10 mouse cellular contexts compared by ENCODE assay signal in the genomic region with DNA sequence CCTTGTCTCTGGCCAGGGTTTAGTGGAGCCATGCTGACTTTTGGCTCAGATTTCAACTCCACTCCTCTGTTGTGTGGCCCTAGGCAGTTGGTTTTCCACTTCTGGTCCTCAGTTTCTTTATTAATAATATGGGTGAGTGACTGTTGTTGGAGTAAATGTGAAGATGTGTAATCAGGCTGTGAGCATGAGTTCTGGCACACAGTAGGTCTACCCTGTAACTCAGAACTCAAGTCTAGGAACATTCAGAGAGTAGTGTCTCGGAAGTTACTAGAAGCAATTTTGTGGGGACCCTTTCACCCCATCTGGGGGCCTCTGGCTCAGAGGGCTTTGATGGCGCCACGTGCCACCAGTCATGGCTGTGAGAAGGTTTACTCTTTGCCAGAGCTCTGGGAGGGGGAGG. TPM values are rescaled to one million over a fixed set of nuclear protein-coding genes. Genes with fewer than 3 reads are reported as not detected.
A peak's percentile ranks its signal among the peaks of the same experiment; 100 is the strongest.
DNase-seq lines count a peak whose midpoint lies in the region; ATAC-seq and TF ChIP-seq lines count a peak whose summit lies in the region.
"Had no signal": no experiment of that assay in that cellular context is flagged by ENCODE, and none has a peak within 500 bp of the region (broad histone marks: within the 10 kb centered on the region; RNA-seq: fewer than 3 reads in every experiment).

No protein-coding gene starts in this region.

- peak overlapping the region; percentile 85 for H3K4me2 ChIP-seq in heart, embryonic 12.5 days
- peak overlapping the region; percentile 90 for H3K4me2 ChIP-seq in limb, embryonic 13.5 days (replicated peaks)
- H3K4me2 ChIP-seq in stomach, postnatal 0 days (replicated peaks; ENCODE audit: low read depth), result peak overlapping the region; percentile 90

- peaks cover 3% of the 10 kb centered on the region; the same call in 1 of the 2 replicates for H3K36me3 ChIP-seq in heart, embryonic 12.5 days
- no peaks in the 10 kb centered on the region for H3K36me3 ChIP-seq in spleen, adult 2 months (ENCODE audit: control insufficient read depth, insufficient read depth, low read length)
- no peaks in the 10 kb centered on the region for H3K36me3 ChIP-seq in limb, embryonic 13.5 days
- no peaks in the 10 kb centered on the region for H3K36me3 ChIP-seq in stomach, postnatal 0 days (ENCODE audit: control insufficient read depth, insufficient read depth, low read length)

- H3K9ac ChIP-seq in heart, embryonic 12.5 days, result peak overlapping the region; percentile 84
- peak overlapping the region; percentile 35; the same call in 1 of the 2 replicates for H3K9ac ChIP-seq in limb, embryonic 13.5 days
- peak overlapping the region; percentile 87 for H3K9ac ChIP-seq in stomach, postnatal 0 days (ENCODE audit: low read length)

- DNase-seq in heart, postnatal 25 days (ENCODE audit: low spot score), result no peak
- DNase-seq in spleen, adult 2 months (ENCODE audit: low read depth in 1 of 2, low spot score in 2 of 2), result no peak
- no peak for DNase-seq in spleen, postnatal 4 days (ENCODE audit: low spot score in 2 of 2)
- DNase-seq in stomach, postnatal 0 days (ENCODE audit: low spot score), result no peak
- no peak for DNase-seq in layer of hippocampus, postnatal 25 days (ENCODE audit: extremely low spot score in 1 of 2, low spot score in 1 of 2)
- no peak for DNase-seq in cerebellum, adult 9-11 months

- H3K27ac ChIP-seq in heart, embryonic 12.5 days (ENCODE audit: poor library complexity, severe bottlenecking), result no peak overlapping the region
- H3K27ac ChIP-seq in spleen, adult 2 months (ENCODE audit: insufficient read depth, low read length), result peak overlapping the region; percentile 63
- peak overlapping the region; percentile 63; the same call in 1 of the 2 replicates for H3K27ac ChIP-seq in limb, embryonic 13.5 days
- H3K27ac ChIP-seq in stomach, postnatal 0 days (replicated peaks), result no peak overlapping the region

- peaks cover 53% of the 10 kb centered on the region for H3K4me1 ChIP-seq in heart, embryonic 12.5 days (replicated peaks)
- peaks cover 39% of the 10 kb centered on the region for H3K4me1 ChIP-seq in spleen, adult 2 months (ENCODE audit: control insufficient read depth, insufficient read depth, insufficient read length)
- peaks cover 44% of the 10 kb centered on the region for H3K4me1 ChIP-seq in limb, embryonic 13.5 days
- no peaks in the 10 kb centered on the region; the same call in 1 of the 2 replicates for H3K4me1 ChIP-seq in stomach, postnatal 0 days (replicated peaks; ENCODE audit: control insufficient read depth, insufficient read depth)

- H3K9me3 ChIP-seq in heart, embryonic 12.5 days (replicated peaks), result no peaks in the 10 kb centered on the region
- H3K9me3 ChIP-seq in limb, embryonic 13.5 days, result no peaks in the 10 kb centered on the region
- no peaks in the 10 kb centered on the region for H3K9me3 ChIP-seq in stomach, postnatal 0 days (ENCODE audit: control insufficient read depth, low read length)

- intact Hi-C loops in heart, postnatal 25 days (cut with DNase I), result no loop called here

- no peak for ATAC-seq in heart, embryonic 12.5 days (ENCODE audit: insufficient number of reproducible peaks, low FRiP score)
- ATAC-seq in limb, embryonic 13.5 days (ENCODE audit: low FRiP score, low read depth), result no peak
- ATAC-seq in stomach, postnatal 0 days (ENCODE audit: low FRiP score, low TSS enrichment), result no peak
- ATAC-seq: CD4-positive, CD25-positive, alpha-beta regulatory T cell, adult 4 months had no signal

- H3K4me3 ChIP-seq in heart, embryonic 12.5 days, result peak overlapping the region; percentile 77
- H3K4me3 ChIP-seq in spleen, adult 2 months (ENCODE audit: extremely low read depth, insufficient read depth, insufficient read length), result peak overlapping the region; percentile 78
- peak overlapping the region; percentile 70 for H3K4me3 ChIP-seq in limb, embryonic 13.5 days
- H3K4me3 ChIP-seq in stomach, postnatal 0 days (ENCODE audit: low read depth, low read length), result peak overlapping the region; percentile 84

- no peak for TF ChIP-seq EP300 in stomach, postnatal 0 days (optimal IDR thresholded peaks at IDR 0.05)

- 79% methylated on average over 3 of the region's 3 CpGs for WGBS in heart, embryonic 12.5 days
- 62% methylated on average over 3 of the region's 3 CpGs for WGBS in spleen, adult 2 months
- WGBS in limb, embryonic 13.5 days, result 62% methylated on average over 3 of the region's 3 CpGs
- WGBS in stomach, postnatal 0 days, result 64% methylated on average over 3 of the region's 3 CpGs

- TF ChIP-seq POLR2A in spleen, adult 2 months (IDR thresholded peaks at IDR 0.05; ENCODE audit: low read depth, low read length), result no peak

- no peaks in the 10 kb centered on the region for H3K27me3 ChIP-seq in heart, embryonic 12.5 days (replicated peaks)
- no peaks in the 10 kb centered on the region for H3K27me3 ChIP-seq in spleen, adult 2 months (ENCODE audit: control insufficient read depth, insufficient read depth, low read length)
- no peaks in the 10 kb centered on the region for H3K27me3 ChIP-seq in limb, embryonic 13.5 days
- H3K27me3 ChIP-seq in stomach, postnatal 0 days (ENCODE audit: control insufficient read depth, insufficient read depth, low read length), result no peaks in the 10 kb centered on the region

- no peak for TF ChIP-seq CTCF in spleen, adult 2 months (IDR thresholded peaks at IDR 0.05; ENCODE audit: extremely low read depth, insufficient read depth, insufficient read length, insufficient replicate concordance)
- TF ChIP-seq CTCF in stomach, postnatal 0 days (IDR thresholded peaks at IDR 0.05; ENCODE audit: low read depth), result no peak

RNA-seq across cellular contexts. Expression of gene Prr5, which starts 12.8 kb away (rescaled TPM):
- polyA plus RNA-seq in heart, embryonic 12.5 days (2016; fragmentation: Nextera tagmentation; extraction: Ambion mirVana), result 23.1 and 25.5 TPM in 2 replicates
- 1 to 10 TPM; 3.1 to 3.4 TPM for total RNA-seq in heart, postnatal 25 days (2021)
- polyA plus RNA-seq in spleen, adult 2 months (2012; rRNA removed), result 54.6 and 77.8 TPM in 2 replicates
- polyA plus RNA-seq in limb, embryonic 13.5 days (2015; fragmentation: Nextera tagmentation; extraction: Ambion mirVana), result 31.1 and 31.8 TPM in 2 replicates
- 18.2 and 20.3 TPM in 2 replicates for polyA plus RNA-seq in stomach, postnatal 0 days (2015; fragmentation: Nextera tagmentation; extraction: Ambion mirVana)
- total RNA-seq in layer of hippocampus, postnatal 25 days (2021), result 10 to 100 TPM; 10.1 to 16.9 TPM

RNA-seq across cellular contexts. Expression of gene Arhgap8, which starts 37.6 kb away (rescaled TPM):
- 3.4 and 4.0 TPM in 2 replicates for polyA plus RNA-seq in heart, embryonic 12.5 days (2016; fragmentation: Nextera tagmentation; extraction: Ambion mirVana)
- total RNA-seq in heart, postnatal 25 days (2021), result 1 to 10 TPM in 1 of 2 experiments, under 1 TPM in 1; 0.55 to 1.1 TPM
- polyA plus RNA-seq in spleen, adult 2 months (2012; rRNA removed), result 0.72 and 1.00 TPM in 2 replicates
- polyA plus RNA-seq in limb, embryonic 13.5 days (2015; fragmentation: Nextera tagmentation; extraction: Ambion mirVana), result 6.7 and 7.5 TPM in 2 replicates
- 20.2 and 22.0 TPM in 2 replicates for polyA plus RNA-seq in stomach, postnatal 0 days (2015; fragmentation: Nextera tagmentation; extraction: Ambion mirVana)
- under 1 TPM; 0.25 to 0.33 TPM for total RNA-seq in layer of hippocampus, postnatal 25 days (2021)
- total RNA-seq: hematopoietic stem cell, adult 5-6 weeks had no signal
- polyA plus RNA-seq: CD4-positive, CD25-positive, alpha-beta regulatory T cell, adult 4 months had no signal

Comparison
In these comparisons a context has a peak if more than half of its experiments do, and no peak if none do; other contexts are left out.
1. H3K27ac ChIP-seq: peak in spleen, adult 2 months (single experiment) and limb, embryonic 13.5 days (single experiment); none in heart, embryonic 12.5 days (single experiment) and stomach, postnatal 0 days (single experiment).
2. H3K9ac ChIP-seq: peak in every context shown above with its lines; median percentile 87 in stomach, postnatal 0 days; 84 in heart, embryonic 12.5 days; 35 in limb, embryonic 13.5 days.
3. Peak in every context shown above with its lines, with median percentiles within 50 percentile points of each other: H3K4me2 ChIP-seq and H3K4me3 ChIP-seq.